Mouse (Mus musculus): Measurements from ENCODE around the gene Grid2.

- TF ChIP-seq CTCF (IDR thresholded peaks at IDR 0.05; ENCODE audit: extremely low read depth, insufficient read length, insufficient replicate concordance, low read depth, low read length) (no peak), POLR2A (IDR thresholded peaks at IDR 0.05; ENCODE audit: low read depth, low read length) (no peak)
These were observed 1193.2 kb downstream of the Grid2 start for GRCm38 (mm10) chr6:64448864-64449355.
